Comparison of ENCODE assay signal across 14 mouse cellular contexts in the genomic region with DNA sequence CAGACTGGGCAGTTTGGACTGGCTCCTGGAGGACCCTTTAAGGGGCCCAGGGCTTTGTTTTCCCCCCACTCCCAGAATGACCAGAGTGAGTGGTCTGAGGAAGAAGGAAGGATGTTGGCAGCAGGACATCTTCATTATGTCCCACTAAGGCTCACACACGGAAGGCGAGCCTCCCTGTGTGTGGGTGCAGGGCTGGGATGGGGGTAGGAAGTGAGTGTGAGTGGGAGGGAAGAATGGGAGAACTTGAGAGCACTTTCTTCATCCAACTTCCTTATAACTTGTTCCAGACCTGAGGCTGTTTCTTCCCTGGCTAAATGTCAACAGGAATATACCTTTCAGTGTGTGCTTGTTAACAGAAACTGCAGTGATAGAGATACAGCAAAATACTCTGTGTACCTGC. TPM values are rescaled to one million over a fixed set of nuclear protein-coding genes. Genes with fewer than 3 reads are reported as not detected.
A peak's percentile ranks its signal among the peaks of the same experiment; 100 is the strongest.
DNase-seq lines count a peak whose midpoint lies in the region; ATAC-seq and TF ChIP-seq lines count a peak whose summit lies in the region.
"Had no signal": no experiment of that assay in that cellular context is flagged by ENCODE, and none has a peak within 500 bp of the region (broad histone marks: within the 10 kb centered on the region; RNA-seq: fewer than 3 reads in every experiment).

No protein-coding gene starts in this region.

- no peaks in the 10 kb centered on the region for H3K9me3 ChIP-seq in heart, embryonic 11.5 days (replicated peaks; ENCODE audit: control insufficient read depth, low read length)
- no peaks in the 10 kb centered on the region for H3K9me3 ChIP-seq in limb, embryonic 10.5 days (replicated peaks)
- H3K9me3 ChIP-seq: neural tube, embryonic 13.5 days had no signal

- no peak for DNase-seq in heart, adult 9 months (ENCODE audit: low spot score in 2 of 2)
- DNase-seq in testis, postnatal 10 days (ENCODE audit: low spot score), result no peak
- no peak for DNase-seq in limb, embryonic 10.5 days (ENCODE audit: low spot score)
- no peak for DNase-seq in layer of hippocampus, adult 2 months (ENCODE audit: low spot score in 2 of 2)
- DNase-seq in kidney, adult 8-10 months, result no peak
- no peak for DNase-seq in gastrocnemius, postnatal 14 days
- DNase-seq: adrenal gland, postnatal 25 days; heart, postnatal 14 days; right cerebral cortex, postnatal 4 days had no signal

- 0 out of 2 replicates have a peak, but pooled peaks have one; percentile 1 for TF ChIP-seq POLR2A in testis, adult 2 months (IDR thresholded peaks at IDR 0.05; ENCODE audit: control insufficient read depth, low read depth, low read length)

- intact Hi-C loops in gastrocnemius, postnatal 14 days (cut with DNase I; ENCODE audit: low total_unique reads), result no loop called here

- TF ChIP-seq CTCF in testis, adult 2 months (IDR thresholded peaks at IDR 0.05; ENCODE audit: control insufficient read depth, insufficient read depth, insufficient replicate concordance, low read depth, low read length), result no peak
- no peak for TF ChIP-seq CTCF in layer of hippocampus, adult 2 months (conservative IDR thresholded peaks at IDR 0.05)

- 66% methylated on average over 2 of the region's 2 CpGs for WGBS in heart, embryonic 11.5 days (ENCODE audit: insufficient replicate concordance)
- 71% methylated on average over 2 of the region's 2 CpGs for WGBS in limb, embryonic 10.5 days

- H3K9ac ChIP-seq in heart, embryonic 11.5 days (ENCODE audit: low read depth, low read length), result no peak overlapping the region
- H3K9ac ChIP-seq: lung, embryonic 14.5 days; neural tube, embryonic 13.5 days had no signal

- peaks cover 31% of the 10 kb centered on the region for H3K4me1 ChIP-seq in heart, embryonic 11.5 days (ENCODE audit: control insufficient read depth, insufficient read depth, low read length)
- peaks cover 15% of the 10 kb centered on the region for H3K4me1 ChIP-seq in testis, adult 2 months (ENCODE audit: control insufficient read depth, insufficient read depth, low read length)
- peaks cover 57% of the 10 kb centered on the region for H3K4me1 ChIP-seq in limb, embryonic 10.5 days

- 0 out of 2 replicates have a peak overlapping the region, but pooled peaks have one; percentile 22 for H3K4me2 ChIP-seq in heart, embryonic 11.5 days

- ATAC-seq in heart, embryonic 11.5 days (replicated peaks; ENCODE audit: insufficient number of reproducible peaks, low FRiP score, low TSS enrichment), result no peak
- ATAC-seq: hindbrain, embryonic 16.5 days had no signal

- H3K36me3 ChIP-seq in heart, embryonic 11.5 days (ENCODE audit: control insufficient read depth, insufficient read depth, low read length), result peaks cover 16% of the 10 kb centered on the region
- no peaks in the 10 kb centered on the region; the same call in 1 of the 2 replicates for H3K36me3 ChIP-seq in testis, adult 2 months (ENCODE audit: control insufficient read depth, insufficient read depth, low read length)
- peaks cover 46% of the 10 kb centered on the region for H3K36me3 ChIP-seq in limb, embryonic 10.5 days

- peak overlapping the region; percentile 5; the same call in 1 of the 2 replicates for H3K4me3 ChIP-seq in heart, embryonic 11.5 days (ENCODE audit: low read depth, low read length)
- H3K4me3 ChIP-seq in testis, adult 2 months (ENCODE audit: control insufficient read depth, low read depth, low read length), result peak overlapping the region; percentile 99
- H3K4me3 ChIP-seq in limb, embryonic 10.5 days, result peak overlapping the region; percentile 68
- no peak overlapping the region for H3K4me3 ChIP-seq in layer of hippocampus, adult 2 months

- no peaks in the 10 kb centered on the region for H3K27me3 ChIP-seq in heart, embryonic 11.5 days (ENCODE audit: control insufficient read depth, insufficient read depth, low read length)
- no peaks in the 10 kb centered on the region for H3K27me3 ChIP-seq in testis, adult 2 months (ENCODE audit: control insufficient read depth, insufficient read depth, low read length)
- H3K27me3 ChIP-seq in limb, embryonic 10.5 days (ENCODE audit: low read depth, poor library complexity, severe bottlenecking), result no peaks in the 10 kb centered on the region
- H3K27me3 ChIP-seq: neural tube, embryonic 13.5 days had no signal

- no peak overlapping the region for H3K27ac ChIP-seq in heart, embryonic 11.5 days (ENCODE audit: low read depth, low read length)
- no peak overlapping the region for H3K27ac ChIP-seq in testis, adult 2 months (ENCODE audit: control insufficient read depth, insufficient read depth, low read depth, low read length)
- H3K27ac ChIP-seq in limb, embryonic 10.5 days, result no peak overlapping the region
- H3K27ac ChIP-seq in layer of hippocampus, adult 2 months, result no peak overlapping the region
- H3K27ac ChIP-seq: neural tube, embryonic 13.5 days had no signal

RNA-seq across cellular contexts. Expression of gene 2410015M20Rik, which starts 1.8 kb away (rescaled TPM):
- 284 and 290 TPM in 2 replicates for polyA plus RNA-seq in heart, embryonic 11.5 days (2014; fragmentation: Nextera tagmentation; extraction: Ambion mirVana)
- polyA plus RNA-seq in testis, adult 2 months (2012; rRNA removed), result 253 and 274 TPM in 2 replicates
- 205 and 206 TPM in 2 replicates for polyA plus RNA-seq in limb, embryonic 10.5 days (2016; fragmentation: Nextera tagmentation; extraction: Ambion mirVana)
- total RNA-seq in layer of hippocampus, adult 2 months (2021), result 100 to 1,000 TPM; 134 to 142 TPM
- 100 to 1,000 TPM; 193 to 194 TPM for total RNA-seq in gastrocnemius, postnatal 14 days (2021)

RNA-seq across cellular contexts. Expression of gene Rpl36, which starts 1.9 kb away (rescaled TPM):
- 1,303 and 1,414 TPM in 2 replicates for polyA plus RNA-seq in heart, embryonic 11.5 days (2014; fragmentation: Nextera tagmentation; extraction: Ambion mirVana)
- polyA plus RNA-seq in testis, adult 2 months (2012; rRNA removed), result 1,820 and 2,071 TPM in 2 replicates
- 1,560 and 1,788 TPM in 2 replicates for polyA plus RNA-seq in limb, embryonic 10.5 days (2016; fragmentation: Nextera tagmentation; extraction: Ambion mirVana)
- total RNA-seq in layer of hippocampus, adult 2 months (2021), result 100 to 1,000 TPM; 383 to 406 TPM
- total RNA-seq in gastrocnemius, postnatal 14 days (2021), result 100 to 1,000 TPM; 679 to 780 TPM

RNA-seq across cellular contexts. Expression of gene Lonp1, which starts 15.4 kb away (rescaled TPM):
- 54.1 and 62.2 TPM in 2 replicates for polyA plus RNA-seq in heart, embryonic 11.5 days (2014; fragmentation: Nextera tagmentation; extraction: Ambion mirVana)
- polyA plus RNA-seq in testis, adult 2 months (2012; rRNA removed), result 22.8 and 23.5 TPM in 2 replicates
- 67.7 and 73.2 TPM in 2 replicates for polyA plus RNA-seq in limb, embryonic 10.5 days (2016; fragmentation: Nextera tagmentation; extraction: Ambion mirVana)
- 10 to 100 TPM; 56.5 to 60.2 TPM for total RNA-seq in layer of hippocampus, adult 2 months (2021)
- 10 to 100 TPM; 50.3 to 54.5 TPM for total RNA-seq in gastrocnemius, postnatal 14 days (2021)

RNA-seq across cellular contexts. Expression of gene Catsperd, which starts 16.6 kb away (rescaled TPM):
- polyA plus RNA-seq in heart, embryonic 11.5 days (2014; fragmentation: Nextera tagmentation; extraction: Ambion mirVana), result 0.20 and 0.42 TPM in 2 replicates
- 182 and 184 TPM in 2 replicates for polyA plus RNA-seq in testis, adult 2 months (2012; rRNA removed)
- 0.54 and 1.0 TPM in 2 replicates for polyA plus RNA-seq in limb, embryonic 10.5 days (2016; fragmentation: Nextera tagmentation; extraction: Ambion mirVana)
- 1 to 10 TPM; 1.1 to 1.8 TPM for total RNA-seq in layer of hippocampus, adult 2 months (2021)
- not detected for total RNA-seq in gastrocnemius, postnatal 14 days (2021)
- total RNA-seq: heart, postnatal 14 days had no signal

RNA-seq across cellular contexts. Expression of gene Safb, which starts 26.7 kb away (rescaled TPM):
- 65.9 and 77.3 TPM in 2 replicates for polyA plus RNA-seq in heart, embryonic 11.5 days (2014; fragmentation: Nextera tagmentation; extraction: Ambion mirVana)
- polyA plus RNA-seq in testis, adult 2 months (2012; rRNA removed), result 104 and 116 TPM in 2 replicates
- polyA plus RNA-seq in limb, embryonic 10.5 days (2016; fragmentation: Nextera tagmentation; extraction: Ambion mirVana), result 161 and 183 TPM in 2 replicates
- 100 to 1,000 TPM; 162 to 193 TPM for total RNA-seq in layer of hippocampus, adult 2 months (2021)
- total RNA-seq in gastrocnemius, postnatal 14 days (2021), result 10 to 100 TPM; 39.4 to 46.2 TPM
